Mouse (Mus musculus) left cerebral cortex, adult 9 months (tissue): Measurements from ENCODE around the gene Btg2.
A peak's percentile ranks its signal among the peaks of the same experiment; 100 is the strongest.

Source experiments
- DNase-seq, 2 experiments: peaks; one replicate each; pipeline ENCODE4 v3.0.0; 2022; ENCODE audit warnings: low spot score in 2 of 2

Btg2 gene

GRCm38 (mm10) chr1:134097956-134098725 is 19.2 kb upstream of the Btg2 start:
- DNase-seq, result no peak

DNA sequence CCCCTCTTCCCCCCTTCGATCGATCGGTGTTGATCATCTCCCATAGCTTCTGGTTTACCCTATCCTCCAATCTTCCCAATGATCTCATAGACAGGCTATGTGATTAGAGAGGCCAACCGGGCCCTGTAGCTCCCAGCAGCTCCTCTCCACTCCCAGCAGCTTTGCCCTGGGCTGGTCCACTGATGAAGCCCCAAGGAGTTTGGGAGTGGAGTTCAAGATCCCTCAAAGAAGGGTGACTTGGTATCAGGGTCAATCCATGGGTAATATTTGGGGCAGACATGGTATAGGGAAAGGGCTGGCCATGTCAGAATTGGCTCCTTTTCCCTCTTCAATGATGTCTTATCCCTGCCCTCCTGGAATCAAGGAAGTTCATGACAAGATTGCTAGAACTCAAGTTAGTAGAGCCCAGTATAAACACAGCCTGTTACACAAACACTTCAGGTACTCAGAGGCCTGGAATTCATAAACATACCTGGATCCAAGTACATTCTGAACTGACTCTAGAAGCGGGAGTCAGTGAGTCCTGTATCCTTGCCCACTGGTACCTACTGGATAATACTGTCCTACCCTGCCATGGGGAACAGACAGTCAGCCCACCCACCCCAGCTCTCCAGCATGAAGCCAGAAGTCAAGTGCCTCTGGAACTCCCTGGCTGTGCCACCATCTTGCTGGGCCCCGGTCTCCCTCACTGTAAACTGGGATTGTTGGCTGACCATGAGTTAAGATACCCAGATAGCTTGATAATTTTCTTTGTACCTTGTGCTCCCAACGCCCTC is 18.3 kb upstream of the Btg2 start:
- no peak for DNase-seq

DNA sequence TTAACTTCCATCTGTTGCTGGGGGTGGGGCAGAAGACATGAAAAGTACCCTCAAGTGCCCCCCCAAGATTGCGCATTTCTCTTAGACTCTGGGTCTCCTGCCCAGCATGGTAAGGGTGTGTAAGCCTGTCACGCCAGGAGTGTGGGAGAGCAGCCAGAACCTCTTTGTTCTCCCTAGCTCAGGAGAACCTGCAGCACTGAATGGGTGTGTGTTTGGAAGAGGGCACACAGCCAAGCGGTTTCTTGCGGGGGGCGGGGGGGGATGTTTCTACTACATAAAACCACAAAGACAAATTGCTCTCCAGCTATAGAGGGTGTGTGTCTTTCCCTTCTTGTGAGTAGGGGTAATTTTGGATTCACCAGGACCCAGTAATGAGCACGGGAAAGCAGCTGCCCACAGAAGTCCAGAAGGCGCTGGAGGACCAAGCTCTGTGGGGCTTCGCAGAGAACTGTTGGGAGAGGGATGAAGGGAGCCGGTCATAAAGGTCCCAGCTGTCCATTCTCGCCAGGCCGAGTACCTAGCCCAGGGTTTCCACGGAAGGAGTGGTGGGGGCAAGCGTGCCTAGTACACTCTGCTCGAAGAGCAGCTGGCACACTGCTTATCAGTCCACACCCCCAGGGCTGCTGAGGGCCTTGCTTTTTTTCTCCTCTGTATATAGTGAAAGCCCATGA is 17.5 kb upstream of the Btg2 start:
- DNase-seq, result no peak

DNA sequence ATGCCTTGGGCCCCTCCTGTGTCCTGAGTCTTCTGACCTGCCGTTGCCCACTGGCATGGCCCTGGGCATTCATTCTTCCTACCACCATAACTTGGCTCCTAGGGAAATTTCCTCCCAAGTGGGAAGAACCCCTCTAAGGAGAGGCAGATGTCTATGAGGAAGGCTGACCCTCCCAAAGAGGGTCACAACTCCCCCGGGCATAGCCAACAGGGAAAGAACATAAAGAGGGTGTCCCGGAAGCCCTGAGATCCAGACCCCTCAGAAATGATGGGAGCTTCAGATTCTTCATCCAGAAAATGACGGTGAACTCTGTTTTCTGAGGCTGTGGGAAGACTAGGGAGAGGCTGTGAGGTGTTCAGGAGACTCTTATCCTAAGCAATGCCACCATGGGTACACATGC is 16.8 kb upstream of the Btg2 start:
- no peak for DNase-seq

GRCm38 (mm10) chr1:134095033-134095612 is 16.2 kb upstream of the Btg2 start:
- DNase-seq, result no peak

DNA sequence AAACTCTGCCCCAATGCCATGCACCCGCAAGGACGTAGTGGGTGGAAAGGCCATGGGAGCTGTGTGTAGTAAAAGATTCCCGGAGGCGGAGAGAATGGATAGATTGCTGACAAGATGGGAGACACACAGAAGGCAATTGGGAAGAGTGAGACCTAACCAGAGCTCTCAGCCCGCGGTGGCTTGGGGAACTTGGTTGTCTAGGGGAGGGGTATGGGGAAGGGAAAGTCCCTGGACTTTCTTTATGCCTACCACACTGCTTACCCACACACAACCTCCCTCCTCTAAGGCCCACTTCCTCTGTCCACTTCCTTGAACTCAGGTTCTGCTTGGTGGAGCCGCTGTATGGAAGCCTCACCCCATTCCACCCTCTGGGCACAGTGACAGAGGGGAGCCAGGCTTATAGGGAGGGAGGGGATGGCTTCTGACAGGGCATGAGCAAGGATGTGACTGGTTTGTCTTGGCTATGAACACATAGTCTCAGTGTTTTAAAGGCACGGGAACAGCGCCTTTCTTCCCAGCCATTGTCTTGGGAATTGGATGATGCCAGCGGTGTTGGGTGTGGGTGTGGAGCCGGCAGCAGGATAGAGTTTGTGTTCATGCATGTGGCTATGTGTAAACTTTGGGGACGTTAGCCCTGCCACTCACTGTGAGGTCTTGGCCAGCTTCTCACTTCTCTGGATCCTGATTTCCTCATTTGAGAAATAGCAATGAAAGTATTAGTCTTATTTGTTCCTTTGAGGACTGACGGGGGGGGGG is 15.0 kb upstream of the Btg2 start:
- DNase-seq, result no peak

DNA sequence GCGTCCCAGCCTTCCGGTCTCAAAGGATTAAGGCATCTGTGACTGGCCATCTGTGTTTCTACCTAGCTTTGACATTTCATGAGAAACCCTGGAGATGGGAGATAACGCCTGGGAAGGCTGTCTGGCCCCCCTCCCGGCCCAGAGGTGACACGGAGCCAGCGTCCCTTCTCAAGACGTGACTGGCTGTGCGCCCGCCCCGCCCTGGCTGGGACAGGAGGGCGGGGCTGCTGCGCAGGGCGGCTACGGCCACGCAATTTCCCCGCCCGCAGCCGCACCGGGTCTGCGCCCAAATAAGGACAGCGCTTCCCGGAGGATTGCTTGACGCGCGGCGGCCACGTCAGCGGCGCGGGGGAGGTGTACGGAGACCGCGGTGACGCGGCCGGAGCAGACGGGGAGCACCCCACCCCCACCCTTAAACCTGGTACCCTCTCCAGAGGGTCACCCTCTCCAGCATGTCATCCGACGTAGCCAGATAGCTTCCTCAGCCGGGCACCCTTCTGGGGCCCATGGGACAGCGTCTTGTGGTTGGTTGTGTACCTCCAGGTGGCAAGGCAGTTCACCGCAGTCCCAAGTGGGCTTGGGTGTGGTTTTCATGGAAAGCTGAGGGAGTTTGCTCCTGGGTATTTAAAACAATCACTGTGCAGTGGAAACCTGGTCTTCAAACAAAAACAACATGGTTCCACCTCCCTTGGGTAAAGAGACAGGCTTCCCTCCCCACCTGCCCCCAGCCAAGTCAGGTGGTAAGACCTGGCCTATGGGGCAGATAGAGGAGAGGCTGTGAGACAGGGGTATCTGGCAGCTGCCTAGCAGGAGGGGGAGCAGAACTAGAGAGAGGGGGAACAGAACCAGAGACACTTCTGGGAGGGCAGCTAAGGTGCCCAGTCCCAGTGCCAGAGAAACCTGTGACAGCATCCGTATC is 14.2 kb upstream of the Btg2 start:
- peak; percentile 68 to 86 for DNase-seq

- no peak for DNase-seq
Measured at GRCm38 (mm10) chr1:134092368-134092767, 13.4 kb upstream of the Btg2 start.

- DNase-seq, result no peak
Measured at GRCm38 (mm10) chr1:134091851-134092250, 12.9 kb upstream of the Btg2 start.

DNA sequence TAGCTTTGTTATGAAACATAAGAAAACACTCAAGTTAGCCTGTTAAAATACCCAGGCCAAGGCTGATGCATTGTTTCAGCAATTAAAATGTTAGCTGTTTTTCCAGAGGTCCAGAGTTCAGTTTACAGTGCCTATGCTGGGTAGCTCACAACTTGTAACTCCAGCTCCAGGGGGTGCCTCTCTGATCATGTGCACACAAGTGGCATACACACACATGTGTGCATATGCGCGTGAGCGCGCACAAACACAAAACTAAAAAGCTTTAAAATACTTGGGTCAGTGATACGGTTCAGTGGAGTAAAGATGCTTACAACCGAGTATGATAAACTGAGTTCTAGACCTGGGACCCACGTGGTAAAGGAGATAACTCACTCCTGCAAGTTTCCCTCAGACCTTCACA is 10.2 kb upstream of the Btg2 start:
- no peak for DNase-seq

- no peak for DNase-seq
Measured at GRCm38 (mm10) chr1:134086811-134087398, 8.0 kb upstream of the Btg2 start.

- no peak for DNase-seq
Measured at GRCm38 (mm10) chr1:134086017-134086416, 7.1 kb upstream of the Btg2 start.

- no peak for DNase-seq
Measured at GRCm38 (mm10) chr1:134084128-134084527, 5.2 kb upstream of the Btg2 start.

- DNase-seq, result no peak
Measured at GRCm38 (mm10) chr1:134083676-134084075, 4.8 kb upstream of the Btg2 start.

- DNase-seq, result peak; percentile 88 to 92
Measured at GRCm38 (mm10) chr1:134082987-134083516, 4.1 kb upstream of the Btg2 start.

- DNase-seq, result no peak
Measured at GRCm38 (mm10) chr1:134080881-134081450, 2.0 kb upstream of the Btg2 start.

DNA sequence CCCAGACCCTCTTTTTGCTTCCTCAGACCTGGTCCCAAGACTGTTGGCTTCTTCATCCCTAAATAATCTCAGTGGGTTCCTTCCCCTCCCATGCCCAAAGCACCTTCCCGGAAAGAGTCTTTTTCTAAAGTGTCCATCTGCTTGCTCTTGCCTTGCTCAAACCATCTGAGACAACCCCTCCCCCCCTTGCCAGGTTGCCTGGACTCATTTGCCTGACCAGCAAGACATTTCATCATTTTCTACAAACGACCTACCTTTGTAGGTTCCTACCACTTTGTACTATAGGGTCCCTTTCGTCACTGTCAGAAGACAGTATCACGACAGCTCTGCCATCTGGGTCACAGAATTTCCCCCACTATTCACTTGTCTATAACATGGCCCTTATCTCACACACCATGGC is 1.5 kb upstream of the Btg2 start:
- no peak for DNase-seq

GRCm38 (mm10) chr1:134079477-134080163 is 700 bp upstream of the Btg2 start:
- DNase-seq, result no peak
